Mouse (Mus musculus) ES-E14 (cell line): ENCODE measurements around the gene Sh3rf1.

Source experiments
- MAFK ChIP-seq: IDR thresholded peaks from 2 replicates; pipeline ENCODE4 v1.6.1; 2014; ENCODE audit warnings: mild to moderate bottlenecking, low read depth, low read length, inconsistent platforms; ENCODE audit not compliant: insufficient read depth
- ZC3H11A ChIP-seq: IDR thresholded peaks from 2 replicates; pipeline ENCODE4 v1.6.1; 2012; ENCODE audit warnings: low read depth, mild to moderate bottlenecking, inconsistent platforms, low read length, borderline replicate concordance
- ZNF384 ChIP-seq: IDR thresholded peaks from 2 replicates; pipeline ENCODE4 v1.6.1; 2012; ENCODE audit warnings: low read depth, low read length, inconsistent platforms

DNA sequence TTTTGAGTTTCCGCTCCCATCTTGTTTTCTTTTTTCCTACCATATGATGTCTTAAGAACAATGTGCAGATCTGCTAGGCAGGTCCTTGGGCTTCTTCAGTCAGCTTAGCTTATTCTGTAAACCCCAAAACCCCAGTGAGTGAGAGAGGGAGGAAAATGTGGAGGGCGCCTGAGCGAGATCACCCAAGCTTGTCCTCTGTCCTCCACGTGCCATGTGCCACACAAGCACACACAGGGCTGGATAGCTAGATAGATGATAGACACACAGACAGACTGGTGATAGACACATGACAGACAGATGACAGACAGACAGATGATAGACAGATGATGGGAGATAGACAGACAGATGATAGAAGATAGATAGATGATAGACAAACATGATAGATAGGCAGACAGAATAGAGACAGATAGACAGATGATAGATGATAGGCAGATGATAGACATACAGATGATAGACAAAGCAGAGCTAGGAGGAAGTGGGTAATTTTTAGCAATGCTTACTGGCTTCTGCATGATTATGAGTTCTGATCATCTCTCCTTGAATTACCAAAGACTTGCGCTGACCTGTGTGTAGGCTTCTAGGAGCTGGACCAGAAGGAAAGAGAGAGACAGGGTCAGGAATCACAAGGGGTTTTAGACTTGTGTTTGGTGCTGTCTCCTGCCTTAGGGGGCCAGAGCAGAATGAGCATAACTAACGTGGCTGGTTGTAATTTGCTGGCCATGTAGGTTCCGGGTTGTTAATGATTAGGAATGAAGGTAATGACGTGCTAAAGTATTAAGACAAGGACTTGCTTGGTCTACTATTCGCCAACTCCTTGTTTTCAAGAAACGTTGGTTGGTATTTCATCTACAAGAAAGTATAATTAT lies 58.9 kb downstream of the Sh3rf1 start:
- TF ChIP-seq MAFK (no peak), ZC3H11A (no peak), ZNF384 (no peak)
